Mouse (Mus musculus) spleen, adult 18-20 months (tissue): ENCODE measurements around the gene Rapgef2.
A peak's percentile ranks its signal among the peaks of the same experiment; 100 is the strongest.

Experiments used
- DNase-seq, 2 experiments: peaks; one replicate each; pipeline ENCODE4 v3.0.0; 2022; ENCODE audit warnings: mixed read lengths in 2 of 2

Rapgef2 gene

GRCm38 (mm10) chr3:79161834-79162401 lies 124.4 kb downstream of the Rapgef2 start:
- DNase-seq, result no peak

- DNase-seq, result no peak
Measured at GRCm38 (mm10) chr3:79161093-79161723, 125.1 kb downstream of the Rapgef2 start.

- no peak for DNase-seq
Measured at GRCm38 (mm10) chr3:79158254-79158653, 128.1 kb downstream of the Rapgef2 start.

- DNase-seq, result no peak
Measured at GRCm38 (mm10) chr3:79153039-79153487, 133.3 kb downstream of the Rapgef2 start.

GRCm38 (mm10) chr3:79145407-79146055 lies 140.8 kb downstream of the Rapgef2 start:
- no peak for DNase-seq

- no peak for DNase-seq
Measured at GRCm38 (mm10) chr3:79144672-79145406, 141.5 kb downstream of the Rapgef2 start.

- DNase-seq, result no peak
Measured at GRCm38 (mm10) chr3:79144085-79144484, 142.2 kb downstream of the Rapgef2 start.

GRCm38 (mm10) chr3:79139245-79139644 lies 147.1 kb downstream of the Rapgef2 start:
- DNase-seq, result no peak

- DNase-seq, result no peak
Measured at GRCm38 (mm10) chr3:79138601-79139000, 147.7 kb downstream of the Rapgef2 start.

- DNase-seq, result no peak
Measured at GRCm38 (mm10) chr3:79130991-79131390, 155.3 kb downstream of the Rapgef2 start.

- DNase-seq, result no peak
Measured at GRCm38 (mm10) chr3:79129044-79129600, 157.2 kb downstream of the Rapgef2 start.

GRCm38 (mm10) chr3:79127797-79128196 lies 158.5 kb downstream of the Rapgef2 start:
- DNase-seq, result no peak

- no peak for DNase-seq
Measured at GRCm38 (mm10) chr3:79126857-79127256, 159.5 kb downstream of the Rapgef2 start.

GRCm38 (mm10) chr3:79121391-79121790 lies 164.9 kb downstream of the Rapgef2 start:
- DNase-seq, result no peak

GRCm38 (mm10) chr3:79119983-79120382 lies 166.3 kb downstream of the Rapgef2 start:
- no peak for DNase-seq

- DNase-seq, result peak in 1 of 2 experiments; percentile 18
Measured at GRCm38 (mm10) chr3:79110153-79110552, 176.2 kb downstream of the Rapgef2 start.

GRCm38 (mm10) chr3:79108246-79108645 lies 178.1 kb downstream of the Rapgef2 start:
- no peak for DNase-seq

- DNase-seq, result no peak
Measured at GRCm38 (mm10) chr3:79106360-79106759, 180.0 kb downstream of the Rapgef2 start.

- no peak for DNase-seq
Measured at GRCm38 (mm10) chr3:79103604-79104003, 182.7 kb downstream of the Rapgef2 start.

- no peak for DNase-seq
Measured at GRCm38 (mm10) chr3:79101737-79102136, 184.6 kb downstream of the Rapgef2 start.

- DNase-seq, result no peak
Measured at GRCm38 (mm10) chr3:79100831-79101230, 185.5 kb downstream of the Rapgef2 start.

- no peak for DNase-seq
Measured at GRCm38 (mm10) chr3:79089091-79089490, 197.2 kb downstream of the Rapgef2 start.

GRCm38 (mm10) chr3:79088461-79088860 lies 197.9 kb downstream of the Rapgef2 start:
- DNase-seq, result no peak
